Mouse (Mus musculus) ES-Bruce4 (cell line): Measurements from ENCODE around the gene Uqcc2. TPM values are rescaled to one million over a fixed set of nuclear protein-coding genes. Genes with fewer than 3 reads are reported as not detected.

Experiments used
- H3K27ac ChIP-seq: 2 replicates; pipeline ENCODE4 v1.5.1; 2012; ENCODE audit warnings: low read length, inconsistent platforms; ENCODE audit not compliant: insufficient read depth
- H3K27me3 ChIP-seq: 2 replicates; pipeline ENCODE4 v1.6.1; 2012; ENCODE audit warnings: mild to moderate bottlenecking, low read length, inconsistent platforms; ENCODE audit not compliant: control insufficient read depth, poor library complexity, insufficient read depth, severe bottlenecking
- H3K36me3 ChIP-seq: 2 replicates; pipeline ENCODE4 v1.6.1; 2012; ENCODE audit warnings: inconsistent platforms, mild to moderate bottlenecking, low read length, moderate library complexity; ENCODE audit not compliant: control insufficient read depth, poor library complexity, insufficient read depth, severe bottlenecking
- H3K4me1 ChIP-seq: one replicate; pipeline ENCODE4 v1.8.1; 2011; ENCODE audit warnings: low read length; ENCODE audit not compliant: control insufficient read depth, insufficient read depth
- H3K4me3 ChIP-seq: 2 replicates; pipeline ENCODE4 v1.5.1; 2011; ENCODE audit warnings: low read depth, mild to moderate bottlenecking, low read length
- H3K9ac ChIP-seq: 2 replicates; pipeline ENCODE4 v1.6.1; 2012; ENCODE audit warnings: low read depth, mild to moderate bottlenecking, inconsistent platforms; ENCODE audit not compliant: poor library complexity, severe bottlenecking
- H3K9me3 ChIP-seq: replicated peaks from 2 replicates; pipeline ENCODE4 v1.6.1; 2012; ENCODE audit warnings: mild to moderate bottlenecking, low read length, inconsistent platforms; ENCODE audit not compliant: control insufficient read depth, poor library complexity, insufficient read depth, severe bottlenecking
- CTCF ChIP-seq: IDR thresholded peaks from one replicate; pipeline ENCODE4 v1.8.1; 2011; ENCODE audit warnings: low read depth, low read length
- EP300 ChIP-seq: IDR thresholded peaks from 2 replicates; pipeline ENCODE4 v1.6.1; 2011; ENCODE audit warnings: low read depth, low read length; ENCODE audit not compliant: insufficient read depth
- POLR2A ChIP-seq: IDR thresholded peaks from one replicate; pipeline ENCODE4 v1.8.1; 2011; ENCODE audit warnings: low read length; ENCODE audit not compliant: insufficient read depth
- polyA plus RNA-seq: library from polyadenylated mRNA; stranded (reverse); fragments of >200 nt; gene quantifications from 2 replicates; pipeline ENCODE4 v1.2.4, GENCODE M21; 2011; ENCODE audit warnings: low read depth; ENCODE audit not compliant: missing spikeins, insufficient read depth, insufficient read length

The Uqcc2 gene
- polyA plus RNA-seq, 1 experiment = 138 TPM

DNA sequence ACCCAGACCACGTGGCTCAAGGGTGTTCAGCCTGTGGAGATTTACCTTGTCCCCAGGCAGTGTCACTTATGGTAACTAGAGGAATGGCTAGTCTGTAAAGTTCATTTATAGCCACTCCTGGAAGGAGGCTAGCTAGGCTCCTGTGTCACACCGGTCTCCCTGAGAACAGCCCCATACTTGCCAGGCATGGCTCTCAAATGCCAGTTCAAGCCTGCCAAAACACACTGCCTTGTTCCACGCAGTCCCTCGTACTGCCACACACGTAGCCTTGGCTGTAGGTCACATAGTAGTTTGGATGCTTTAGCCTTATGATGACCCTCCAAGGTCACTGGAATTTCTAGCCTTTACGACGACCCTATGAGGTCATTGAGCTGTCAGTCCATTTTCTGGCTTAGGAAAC is 25.5 kb upstream of the Uqcc2 start:
- Histone ChIP-seq H3K36me3 (no peaks in the 10 kb centered on the region), H3K27ac (no peak overlapping the region), H3K9ac (no peak overlapping the region), H3K4me1 (no peaks in the 10 kb centered on the region), H3K27me3 (no peaks in the 10 kb centered on the region), H3K9me3 (no peaks in the 10 kb centered on the region), H3K4me3 (no peak overlapping the region)
- TF ChIP-seq POLR2A (no peak), CTCF (no peak), EP300 (no peak)

DNA sequence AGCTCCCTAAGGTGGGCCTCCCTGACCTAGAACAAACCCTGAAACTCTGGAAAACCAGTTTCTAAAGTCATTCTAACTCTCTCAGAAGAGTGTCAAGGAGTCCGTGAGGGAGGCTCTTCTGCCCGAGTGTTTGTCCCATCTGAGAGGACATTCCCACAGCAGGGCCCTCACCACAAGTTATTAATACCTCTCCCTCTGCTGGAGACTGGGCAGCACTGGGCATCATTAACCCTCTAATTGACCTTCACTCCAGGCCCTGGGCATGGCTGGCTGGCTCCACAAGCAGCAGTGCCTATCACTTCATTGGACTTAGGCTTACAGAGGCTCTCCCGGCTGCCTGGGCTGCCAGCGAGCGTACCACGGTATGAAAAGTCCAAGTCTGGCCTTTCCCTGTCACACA is 24.7 kb upstream of the Uqcc2 start:
- H3K9ac ChIP-seq = no peak overlapping the region
- H3K9me3 ChIP-seq = no peaks in the 10 kb centered on the region
- no peaks in the 10 kb centered on the region for H3K36me3 ChIP-seq
- H3K4me3 ChIP-seq = no peak overlapping the region
- no peaks in the 10 kb centered on the region for H3K27me3 ChIP-seq
- H3K4me1 ChIP-seq = no peaks in the 10 kb centered on the region
- H3K27ac ChIP-seq = no peak overlapping the region
- TF ChIP-seq POLR2A (no peak), EP300 (no peak), CTCF (no peak)

DNA sequence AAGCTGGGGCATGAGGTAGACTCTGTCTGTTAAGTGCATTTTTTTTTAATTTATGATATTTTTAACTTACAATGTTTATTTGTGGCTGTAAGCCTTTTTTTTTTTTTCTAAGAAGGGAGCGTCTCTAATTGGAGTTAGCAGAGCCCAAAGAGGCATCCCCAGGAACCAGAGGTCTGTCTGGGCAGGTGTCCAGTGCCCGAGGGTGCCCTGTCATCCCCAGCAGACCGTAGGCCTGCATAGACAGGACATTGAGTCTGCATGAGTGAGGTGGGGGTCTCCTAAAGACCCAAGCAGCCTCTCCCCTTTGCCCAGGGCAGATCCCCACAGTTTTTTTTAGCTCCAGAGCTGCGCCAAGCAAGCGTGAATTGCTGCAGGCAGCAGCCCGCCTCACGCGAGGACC is 22.0 kb upstream of the Uqcc2 start:
- Histone ChIP-seq H3K9me3 (no peaks in the 10 kb centered on the region), H3K4me1 (no peaks in the 10 kb centered on the region), H3K4me3 (no peak overlapping the region), H3K27ac (no peak overlapping the region), H3K27me3 (no peaks in the 10 kb centered on the region), H3K36me3 (no peaks in the 10 kb centered on the region), H3K9ac (no peak overlapping the region)
- TF ChIP-seq CTCF (no peak), EP300 (no peak), POLR2A (no peak)

DNA sequence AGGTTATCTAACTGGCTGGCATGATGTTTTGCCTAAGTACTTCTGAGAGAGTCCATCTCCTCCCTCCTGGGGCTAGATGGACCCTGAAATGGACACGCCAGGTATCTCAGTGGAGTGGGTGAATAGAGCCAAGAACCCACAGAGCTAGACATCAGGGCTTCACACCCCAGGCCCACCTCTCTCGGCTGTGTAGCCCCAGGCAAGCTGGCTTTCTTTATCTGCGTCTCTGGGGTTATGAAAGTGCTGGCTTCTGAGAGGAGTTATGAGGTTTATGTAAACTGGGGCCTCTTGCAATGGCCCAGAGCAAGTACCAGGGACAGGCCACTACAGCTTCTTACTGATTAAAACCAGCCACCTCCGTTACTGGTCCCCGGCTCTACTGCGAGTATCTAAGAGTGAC is 21.2 kb upstream of the Uqcc2 start:
- Histone ChIP-seq H3K36me3 (no peaks in the 10 kb centered on the region), H3K4me1 (no peaks in the 10 kb centered on the region), H3K9me3 (no peaks in the 10 kb centered on the region), H3K27ac (no peak overlapping the region), H3K9ac (no peak overlapping the region), H3K4me3 (no peak overlapping the region), H3K27me3 (no peaks in the 10 kb centered on the region)
- TF ChIP-seq CTCF (no peak), POLR2A (no peak), EP300 (no peak)

DNA sequence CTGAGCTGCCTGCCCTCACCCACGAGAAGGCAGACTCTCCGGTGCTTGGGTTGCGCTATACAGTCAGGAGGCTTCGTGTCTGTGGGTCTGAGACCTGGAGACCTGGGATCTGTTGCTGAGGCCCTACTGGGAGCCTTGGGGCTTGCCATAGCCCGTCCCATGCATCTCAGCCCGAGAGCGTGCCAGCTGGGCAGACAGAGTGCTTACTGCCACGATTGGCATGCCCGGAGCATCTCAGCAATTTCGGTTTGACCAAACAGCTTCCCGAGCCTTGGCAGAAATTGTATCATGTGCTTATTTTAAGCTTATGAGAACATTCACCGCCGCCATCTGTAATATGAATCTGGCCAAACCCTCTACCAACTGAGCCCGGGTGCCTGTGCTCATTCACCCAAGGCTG is 20.5 kb upstream of the Uqcc2 start:
- H3K27ac ChIP-seq = no peak overlapping the region
- no peaks in the 10 kb centered on the region for H3K4me1 ChIP-seq
- H3K4me3 ChIP-seq = no peak overlapping the region
- H3K9ac ChIP-seq = no peak overlapping the region
- no peaks in the 10 kb centered on the region for H3K27me3 ChIP-seq
- H3K36me3 ChIP-seq = no peaks in the 10 kb centered on the region
- no peaks in the 10 kb centered on the region for H3K9me3 ChIP-seq
- no peak for TF ChIP-seq POLR2A
- TF ChIP-seq CTCF = no peak
- TF ChIP-seq EP300 = no peak

DNA sequence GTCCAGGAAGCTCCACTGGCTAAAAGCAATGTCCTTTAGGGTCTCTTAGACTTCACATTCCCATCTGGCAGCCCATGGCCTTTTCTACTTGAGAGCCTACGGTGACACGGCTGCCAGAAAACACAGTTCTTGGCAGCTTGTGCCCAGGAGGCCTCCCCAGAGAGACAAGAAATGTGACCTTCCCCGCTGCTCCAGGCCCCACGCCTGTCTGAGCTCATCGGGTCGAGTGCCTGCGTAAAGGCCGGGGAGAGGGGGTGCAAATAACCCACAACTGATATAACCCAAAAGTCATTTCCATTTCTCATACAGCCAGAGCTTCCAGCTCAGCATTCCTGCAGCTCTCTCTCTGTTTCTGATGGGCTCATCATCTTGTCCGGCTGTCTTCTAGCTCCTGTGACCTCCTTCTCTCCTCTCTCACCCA is 20.1 kb upstream of the Uqcc2 start:
- Histone ChIP-seq H3K9me3 (no peaks in the 10 kb centered on the region), H3K27me3 (no peaks in the 10 kb centered on the region), H3K4me3 (no peak overlapping the region), H3K9ac (no peak overlapping the region), H3K27ac (no peak overlapping the region), H3K4me1 (no peaks in the 10 kb centered on the region), H3K36me3 (no peaks in the 10 kb centered on the region)
- TF ChIP-seq EP300 = no peak
- TF ChIP-seq POLR2A = no peak
- TF ChIP-seq CTCF = no peak
